In genomic region chr5:20674523-20674922, GRCm38 (mm10) we compare ENCODE assay signal across 23 mouse cellular contexts.
A peak's percentile ranks its signal among the peaks of the same experiment; 100 is the strongest.
DNase-seq lines count a peak whose midpoint lies in the region; ATAC-seq lines count a peak whose summit lies in the region.
"Had no signal": no experiment of that assay in that cellular context is flagged by ENCODE, and none has a peak within 500 bp of the region (broad histone marks: within the 10 kb centered on the region; RNA-seq: fewer than 3 reads in every experiment).

No protein-coding gene starts in this region.

- no peaks in the 10 kb centered on the region for H3K9me3 ChIP-seq in heart, embryonic 11.5 days (replicated peaks; ENCODE audit: control insufficient read depth, low read length)
- H3K9me3 ChIP-seq: forebrain, embryonic 13.5 days; heart, embryonic 13.5 days; midbrain, embryonic 13.5 days; stomach, embryonic 15.5 days had no signal

- H3K4me3 ChIP-seq in heart, embryonic 11.5 days (ENCODE audit: low read depth, low read length): no peak overlapping the region
- H3K4me3 ChIP-seq: forebrain, embryonic 13.5 days; heart, embryonic 13.5 days; midbrain, embryonic 13.5 days; myocyte; stomach, embryonic 15.5 days had no signal

- no peak overlapping the region for H3K4me2 ChIP-seq in heart, embryonic 11.5 days
- H3K4me2 ChIP-seq: forebrain, embryonic 13.5 days; heart, embryonic 13.5 days; liver, embryonic 11.5 days; midbrain, embryonic 13.5 days; stomach, embryonic 15.5 days had no signal

- no peak overlapping the region for H3K27ac ChIP-seq in heart, embryonic 11.5 days (ENCODE audit: low read depth, low read length)
- H3K27ac ChIP-seq: forebrain, embryonic 13.5 days; heart, embryonic 13.5 days; hindbrain, postnatal 0 days; macrophage; midbrain, embryonic 13.5 days; stomach, embryonic 15.5 days had no signal

- no peaks in the 10 kb centered on the region for H3K36me3 ChIP-seq in heart, embryonic 11.5 days (ENCODE audit: control insufficient read depth, insufficient read depth, low read length)
- H3K36me3 ChIP-seq: heart, embryonic 13.5 days; midbrain, embryonic 13.5 days; stomach, embryonic 15.5 days had no signal

- H3K9ac ChIP-seq in heart, embryonic 11.5 days (ENCODE audit: low read depth, low read length): no peak overlapping the region
- H3K9ac ChIP-seq: forebrain, embryonic 13.5 days; heart, embryonic 13.5 days; midbrain, embryonic 13.5 days; stomach, embryonic 15.5 days had no signal

- DNase-seq in heart, adult 11 months: peak; percentile 92
- DNase-seq in urinary bladder, postnatal 14 days (ENCODE audit: low spot score): peak; percentile 33
- DNase-seq in urinary bladder, adult 2 months (ENCODE audit: low spot score): no peak
- peak; percentile 20 for DNase-seq in gastrocnemius, postnatal 10 days
- no peak for DNase-seq in kidney, adult 9 months
- DNase-seq: adrenal gland, adult 2 months; cerebellum, adult 9-10 months; heart, postnatal 4 days; lung, adult 2 months; right cerebral cortex, postnatal 25 days; thymus, adult 18-20 months; thymus, postnatal 4 days had no signal

- H3K27me3 ChIP-seq in heart, embryonic 11.5 days (ENCODE audit: control insufficient read depth, insufficient read depth, low read length): no peaks in the 10 kb centered on the region
- H3K27me3 ChIP-seq: forebrain, embryonic 13.5 days; heart, embryonic 13.5 days; midbrain, embryonic 13.5 days; stomach, embryonic 15.5 days had no signal

- ATAC-seq in heart, embryonic 11.5 days (replicated peaks; ENCODE audit: insufficient number of reproducible peaks, low FRiP score, low TSS enrichment): no peak
- ATAC-seq in monocyte, adult 5-6 weeks (replicated peaks; ENCODE audit: insufficient number of reproducible peaks, low FRiP score, low TSS enrichment, poor library complexity, severe bottlenecking): 0 out of 2 replicates have a peak, but pooled peaks have one; percentile 56
- ATAC-seq: forebrain, embryonic 13.5 days; hindbrain, postnatal 0 days; intestine, postnatal 0 days; midbrain, embryonic 13.5 days had no signal

- H3K4me1 ChIP-seq in heart, embryonic 11.5 days (ENCODE audit: control insufficient read depth, insufficient read depth, low read length): 0 out of 2 replicates have a peak, but pooled peaks cover 4% of the 10 kb centered on the region
- H3K4me1 ChIP-seq: stomach, embryonic 15.5 days had no signal

- WGBS in heart, embryonic 11.5 days (ENCODE audit: insufficient replicate concordance): 62% methylated on average over 8 of the region's 8 CpGs

Comparison
In these comparisons a context has a peak if more than half of its experiments do, and no peak if none do; other contexts are left out.
1. DNase-seq: peak in heart, adult 11 months (single experiment), urinary bladder, postnatal 14 days (single experiment) and gastrocnemius, postnatal 10 days (single experiment); none in urinary bladder, adult 2 months (single experiment) and kidney, adult 9 months (single experiment).